Mouse (Mus musculus): Measurements from ENCODE around the gene Cdcp2.

DNA sequence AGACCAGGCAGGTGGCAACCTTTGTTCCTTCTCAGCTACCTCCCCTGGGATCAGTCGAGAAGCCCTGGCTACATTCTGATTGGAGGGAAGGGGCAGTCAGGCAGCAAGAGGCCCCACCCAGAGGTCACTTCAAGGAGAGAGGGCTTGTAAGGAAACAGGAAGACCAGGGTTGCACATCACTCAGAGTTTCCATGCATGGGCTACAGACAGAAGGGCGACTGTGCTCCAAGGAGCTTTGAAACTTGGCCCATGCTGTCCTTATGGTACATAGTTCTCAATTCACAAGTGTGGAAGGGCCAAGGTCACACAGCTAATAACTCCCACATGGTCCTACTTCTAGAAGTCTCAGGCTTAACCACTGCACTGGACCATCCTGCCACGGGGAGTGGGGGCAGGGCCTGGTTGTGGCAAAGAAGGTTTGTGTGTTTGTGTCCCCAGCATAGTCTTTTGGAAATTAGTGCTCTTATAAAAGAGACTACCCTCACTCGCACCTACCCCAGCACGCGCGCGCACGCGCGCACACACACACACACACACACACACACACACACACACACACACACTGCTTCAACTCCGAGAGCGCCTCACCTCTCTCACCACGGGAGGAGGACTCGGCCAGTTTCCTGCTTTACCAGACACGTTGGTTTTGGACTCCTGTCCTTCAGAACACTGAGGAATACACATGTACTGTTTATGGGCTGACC is 2.1 kb upstream of the Cdcp2 start:
- TF ChIP-seq CTCF (conservative IDR thresholded peaks at IDR 0.05; ENCODE audit: low read length) (no peak), NANOG (IDR thresholded peaks at IDR 0.05; ENCODE audit: borderline replicate concordance, low read length) (no peak)
